Mouse (Mus musculus) lung, postnatal 0 days (tissue): ENCODE measurements around the gene Fam8a1.
A peak's percentile ranks its signal among the peaks of the same experiment; 100 is the strongest.

ENCODE experiments used
- CTCF ChIP-seq: IDR thresholded peaks from 2 replicates; pipeline ENCODE4 v1.5.1; 2016; ENCODE audit warnings: antibody characterized with exemption, mild to moderate bottlenecking
- EP300 ChIP-seq: IDR thresholded peaks from 2 replicates; pipeline ENCODE4 v1.6.1; 2016; ENCODE audit warnings: antibody characterized with exemption, mild to moderate bottlenecking, control low read depth

DNA sequence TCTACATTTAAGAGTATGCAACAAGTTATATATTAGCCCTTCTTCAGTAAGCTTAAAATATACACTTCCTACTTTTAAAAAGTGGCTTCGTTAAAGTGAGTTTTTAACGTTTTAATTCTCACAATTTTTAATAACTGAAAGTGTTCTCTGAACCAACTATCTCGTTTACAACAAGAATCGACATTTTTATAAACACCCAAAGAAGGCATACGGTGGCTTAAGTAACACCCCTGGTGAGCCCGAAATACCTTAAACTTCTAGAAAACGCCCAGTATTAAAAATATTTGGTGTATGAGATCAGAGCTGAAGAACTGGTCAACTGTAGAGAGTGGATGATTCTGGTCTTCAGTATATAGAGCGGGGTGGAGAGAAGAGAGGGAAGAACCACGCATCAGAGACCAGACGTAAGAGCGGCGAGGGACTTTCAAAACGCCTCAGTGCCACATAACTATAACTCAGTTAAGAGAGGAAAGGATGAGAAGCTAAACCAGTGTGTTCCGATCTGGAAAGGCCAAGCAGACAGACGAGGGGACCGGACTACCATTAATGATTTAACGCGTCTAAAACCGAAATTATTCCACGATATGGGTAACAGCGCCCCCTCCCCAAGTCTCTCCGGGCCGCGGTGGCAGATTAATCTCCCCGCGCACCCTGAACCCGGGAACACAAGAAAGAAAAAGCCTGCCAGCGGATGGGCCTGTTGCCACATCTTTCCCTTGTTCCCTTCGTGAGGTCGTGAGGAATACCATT, 57.1 kb downstream of the Fam8a1 start:
- TF ChIP-seq CTCF, result peak; percentile 8; the same call in 1 of the 2 replicates
- no peak for TF ChIP-seq EP300
